Mouse (Mus musculus) layer of hippocampus, adult 9-10 months (tissue): ENCODE measurements at regions not wholly inside any gene's neighbourhood (a gene's known extent, or its start where the extent isn't known, plus 50 kb on each side); places are given as distances from the start of the nearest gene placed in this dataset.
A peak's percentile ranks its signal among the peaks of the same experiment; 100 is the strongest.

ENCODE experiments used
- DNase-seq: peaks from one replicate; pipeline ENCODE4 v3.0.0; 2022; ENCODE audit warnings: low spot score

GRCm38 (mm10) chr11:114551262-114551661 lies 117.1 kb upstream of the Rpl38 start:
- no peak for DNase-seq

- no peak for DNase-seq
These were observed 119.7 kb upstream of the Rpl38 start for GRCm38 (mm10) chr11:114548658-114549057.

GRCm38 (mm10) chr11:114544212-114544611 lies 124.1 kb upstream of the Rpl38 start:
- no peak for DNase-seq

- no peak for DNase-seq
These were observed 126.2 kb upstream of the Rpl38 start for GRCm38 (mm10) chr11:114542167-114542566.

GRCm38 (mm10) chr11:114540503-114540902 lies 127.8 kb upstream of the Rpl38 start:
- no peak for DNase-seq

- DNase-seq = no peak
These were observed 131.5 kb upstream of the Rpl38 start for GRCm38 (mm10) chr11:114536616-114537493.

GRCm38 (mm10) chr11:114535900-114536299 lies 132.4 kb upstream of the Rpl38 start:
- no peak for DNase-seq

- DNase-seq = peak; percentile 15
These were observed 133.9 kb upstream of the Rpl38 start for GRCm38 (mm10) chr11:114534436-114534835.

- DNase-seq = no peak
These were observed 137.0 kb upstream of the Rpl38 start for GRCm38 (mm10) chr11:114531241-114531765.

GRCm38 (mm10) chr11:114528937-114529772 lies 139.2 kb upstream of the Rpl38 start:
- DNase-seq = no peak

- DNase-seq = peak; percentile 25
These were observed 144.7 kb upstream of the Rpl38 start for GRCm38 (mm10) chr11:114523444-114524238.

GRCm38 (mm10) chr11:114515278-114515677 lies 153.0 kb upstream of the Rpl38 start:
- DNase-seq = no peak

- DNase-seq = no peak
These were observed 154.2 kb upstream of the Rpl38 start for GRCm38 (mm10) chr11:114514126-114514525.

- DNase-seq = no peak
These were observed 154.9 kb upstream of the Rpl38 start for GRCm38 (mm10) chr11:114513446-114513845.

GRCm38 (mm10) chr11:114511994-114512393 lies 156.3 kb upstream of the Rpl38 start:
- DNase-seq = no peak

- no peak for DNase-seq
These were observed 165.8 kb upstream of the Rpl38 start for GRCm38 (mm10) chr11:114502562-114502961.

- peak; percentile 48 for DNase-seq
These were observed 166.3 kb upstream of the Rpl38 start for GRCm38 (mm10) chr11:114501869-114502540.

- no peak for DNase-seq
These were observed 167.9 kb upstream of the Rpl38 start for GRCm38 (mm10) chr11:114500416-114500815.

GRCm38 (mm10) chr11:114499665-114500064 lies 168.7 kb upstream of the Rpl38 start:
- DNase-seq = peak; percentile 16

- DNase-seq = no peak
These were observed 172.8 kb upstream of the Rpl38 start for GRCm38 (mm10) chr11:114495520-114495921.

- no peak for DNase-seq
These were observed 181.9 kb upstream of the Rpl38 start for GRCm38 (mm10) chr11:114486455-114486854.
